ENCODE assay signal across 10 mouse cellular contexts in the genomic region with DNA sequence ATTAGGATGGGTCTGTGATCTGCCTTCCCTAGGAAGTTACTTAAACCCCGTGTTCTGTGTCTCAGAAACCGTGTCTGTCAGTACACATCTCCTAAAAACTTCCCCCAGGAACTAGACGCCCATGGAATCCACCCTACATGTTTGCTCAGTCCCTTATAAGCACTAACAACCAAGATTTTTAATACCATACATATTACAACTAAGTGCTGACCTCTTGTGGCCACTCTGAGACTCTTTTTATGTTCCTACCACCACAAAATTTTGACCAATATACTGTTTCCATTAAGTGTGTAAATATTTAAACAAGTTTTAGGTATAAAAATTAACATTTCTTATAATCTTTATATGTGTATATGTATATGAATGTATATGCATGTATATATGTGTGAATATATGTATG.
DNase-seq lines count a peak whose midpoint lies in the region; ATAC-seq and TF ChIP-seq lines count a peak whose summit lies in the region.
"Had no signal": no experiment of that assay in that cellular context is flagged by ENCODE, and none has a peak within 500 bp of the region (broad histone marks: within the 10 kb centered on the region; RNA-seq: fewer than 3 reads in every experiment).

No protein-coding gene starts in this region.

- no peak for ATAC-seq in heart, embryonic 11.5 days (replicated peaks; ENCODE audit: insufficient number of reproducible peaks, low FRiP score, low TSS enrichment)
- no peak; the same call in 1 of the 2 replicates for ATAC-seq in lung, postnatal 0 days
- no peak for ATAC-seq in midbrain, postnatal 0 days (ENCODE audit: low FRiP score)

- no peaks in the 10 kb centered on the region for H3K27me3 ChIP-seq in heart, embryonic 11.5 days (ENCODE audit: control insufficient read depth, insufficient read depth, low read length)
- H3K27me3 ChIP-seq in lung, postnatal 0 days (replicated peaks; ENCODE audit: insufficient read depth, low read length), result no peaks in the 10 kb centered on the region
- H3K27me3 ChIP-seq in midbrain, postnatal 0 days (ENCODE audit: insufficient read depth, low read length), result no peaks in the 10 kb centered on the region
- H3K27me3 ChIP-seq: neural tube, embryonic 15.5 days had no signal

- no peak for TF ChIP-seq POLR2A in brain, embryonic 14.5 days (IDR thresholded peaks at IDR 0.05; ENCODE audit: borderline replicate concordance, extremely low read depth, insufficient read depth, insufficient read length, poor library complexity, severe bottlenecking)

- TF ChIP-seq CTCF in lung, postnatal 0 days (IDR thresholded peaks at IDR 0.05), result peak; percentile 64
- TF ChIP-seq CTCF in brain, embryonic 14.5 days (IDR thresholded peaks at IDR 0.05; ENCODE audit: borderline replicate concordance, extremely low read depth, insufficient read depth, insufficient read length), result no peak
- peak; percentile 76 for TF ChIP-seq CTCF in midbrain, postnatal 0 days (IDR thresholded peaks at IDR 0.05)

- no peaks in the 10 kb centered on the region for H3K36me3 ChIP-seq in heart, embryonic 11.5 days (ENCODE audit: control insufficient read depth, insufficient read depth, low read length)
- no peaks in the 10 kb centered on the region for H3K36me3 ChIP-seq in lung, postnatal 0 days (ENCODE audit: insufficient read depth, low read length)
- no peaks in the 10 kb centered on the region for H3K36me3 ChIP-seq in midbrain, postnatal 0 days (ENCODE audit: insufficient read depth, low read length)
- H3K36me3 ChIP-seq: liver, embryonic 15.5 days; neural tube, embryonic 15.5 days had no signal

- H3K4me1 ChIP-seq in heart, embryonic 11.5 days (ENCODE audit: control insufficient read depth, insufficient read depth, low read length), result no peaks in the 10 kb centered on the region
- no peaks in the 10 kb centered on the region for H3K4me1 ChIP-seq in lung, postnatal 0 days (ENCODE audit: insufficient read depth, low read depth, low read length)
- no peaks in the 10 kb centered on the region for H3K4me1 ChIP-seq in midbrain, postnatal 0 days (ENCODE audit: insufficient read depth, low read length)
- H3K4me1 ChIP-seq: liver, embryonic 15.5 days; neural tube, embryonic 15.5 days had no signal

- no peaks in the 10 kb centered on the region for H3K9me3 ChIP-seq in heart, embryonic 11.5 days (replicated peaks; ENCODE audit: control insufficient read depth, low read length)
- no peaks in the 10 kb centered on the region for H3K9me3 ChIP-seq in lung, postnatal 0 days (ENCODE audit: low read length)
- H3K9me3 ChIP-seq in midbrain, postnatal 0 days (ENCODE audit: low read length), result no peaks in the 10 kb centered on the region
- H3K9me3 ChIP-seq: liver, embryonic 15.5 days; neural tube, embryonic 15.5 days had no signal

- 14% methylated on average over 3 of the region's 3 CpGs for WGBS in heart, embryonic 11.5 days (ENCODE audit: insufficient replicate concordance)
- WGBS in lung, postnatal 0 days, result 1% methylated on average over 3 of the region's 3 CpGs
- 7% methylated on average over 3 of the region's 3 CpGs for WGBS in midbrain, postnatal 0 days

- H3K4me3 ChIP-seq in heart, embryonic 11.5 days (ENCODE audit: low read depth, low read length), result no peak overlapping the region
- no peak overlapping the region for H3K4me3 ChIP-seq in lung, postnatal 0 days (ENCODE audit: low read depth, low read length)
- H3K4me3 ChIP-seq in midbrain, postnatal 0 days (ENCODE audit: low read depth, low read length), result no peak overlapping the region
- H3K4me3 ChIP-seq: liver, embryonic 15.5 days; neural tube, embryonic 15.5 days had no signal

- no peak overlapping the region for H3K4me2 ChIP-seq in heart, embryonic 11.5 days
- H3K4me2 ChIP-seq in lung, postnatal 0 days (replicated peaks; ENCODE audit: low read depth, low read length), result no peak overlapping the region
- no peak overlapping the region for H3K4me2 ChIP-seq in midbrain, postnatal 0 days (ENCODE audit: low read depth, low read length, poor library complexity, severe bottlenecking)
- H3K4me2 ChIP-seq: liver, embryonic 15.5 days; neural tube, embryonic 15.5 days had no signal

- no peak for TF ChIP-seq EP300 in lung, postnatal 0 days (IDR thresholded peaks at IDR 0.05)

- no peak overlapping the region for H3K27ac ChIP-seq in heart, embryonic 11.5 days (ENCODE audit: low read depth, low read length)
- no peak overlapping the region for H3K27ac ChIP-seq in lung, postnatal 0 days (ENCODE audit: low read length)
- no peak overlapping the region for H3K27ac ChIP-seq in midbrain, postnatal 0 days (ENCODE audit: low read depth, low read length)
- H3K27ac ChIP-seq: liver, embryonic 15.5 days; neural tube, embryonic 15.5 days had no signal

- DNase-seq in heart, postnatal 4 days, result peak; percentile 37
- peak; percentile 77 for DNase-seq in lung, postnatal 0 days (ENCODE audit: low spot score)
- DNase-seq in lung, adult 18-20 months, result no peak
- DNase-seq in brain, embryonic 14.5 days (ENCODE audit: low read depth), result peak; percentile 69
- DNase-seq in midbrain, postnatal 0 days (ENCODE audit: low spot score), result peak; percentile 76
- no peak for DNase-seq in thymus, postnatal 25 days
- no peak for DNase-seq in adrenal gland, postnatal 25 days

- no peak overlapping the region for H3K9ac ChIP-seq in heart, embryonic 11.5 days (ENCODE audit: low read depth, low read length)
- H3K9ac ChIP-seq in lung, postnatal 0 days (replicated peaks; ENCODE audit: low read depth), result no peak overlapping the region
- H3K9ac ChIP-seq in midbrain, postnatal 0 days (replicated peaks; ENCODE audit: low read length, poor library complexity, severe bottlenecking), result no peak overlapping the region
- H3K9ac ChIP-seq: liver, embryonic 15.5 days; neural tube, embryonic 15.5 days had no signal

Comparison
In these comparisons a context has a peak if more than half of its experiments do, and no peak if none do; other contexts are left out.
1. DNase-seq: peak in heart, postnatal 4 days (single experiment), lung, postnatal 0 days (single experiment), brain, embryonic 14.5 days (single experiment) and midbrain, postnatal 0 days (single experiment); none in lung, adult 18-20 months (0 of 2), thymus, postnatal 25 days (single experiment) and adrenal gland, postnatal 25 days (single experiment).